Mouse (Mus musculus) stomach, postnatal 0 days (tissue): ENCODE results near the gene Nrgn. TPM values are rescaled to one million over a fixed set of nuclear protein-coding genes. Genes with fewer than 3 reads are reported as not detected.

Experiments
- ATAC-seq: fragments of 200-750 bp; cut with Nextera tagmentation; 2 replicates; pipeline ENCODE4 v1.8.0; 2017; ENCODE audit not compliant: low FRiP score, low TSS enrichment
- DNase-seq: peaks from one replicate; pipeline ENCODE4 v3.0.0-alpha.2; 2016; ENCODE audit warnings: low spot score
- H3K27ac ChIP-seq: fragments of 300-500 bp; sonication (generic); replicated peaks from 2 replicates; pipeline ENCODE4 v1.5.1; 2014; ENCODE audit warnings: mild to moderate bottlenecking, control low read depth
- H3K27me3 ChIP-seq: fragments of 300-500 bp; sonication (generic); 2 replicates; pipeline ENCODE4 v1.6.1; 2014; ENCODE audit warnings: low read length; ENCODE audit not compliant: control insufficient read depth, insufficient read depth
- H3K36me3 ChIP-seq: fragments of 300-500 bp; sonication (generic); 2 replicates; pipeline ENCODE4 v1.6.1; 2014; ENCODE audit warnings: low read length, mixed read lengths; ENCODE audit not compliant: control insufficient read depth, insufficient read depth
- H3K4me1 ChIP-seq: fragments of 300-500 bp; sonication (generic); replicated peaks from 2 replicates; pipeline ENCODE4 v1.6.1; 2014; ENCODE audit warnings: antibody characterized with exemption; ENCODE audit not compliant: control insufficient read depth, insufficient read depth
- H3K4me2 ChIP-seq: fragments of 300-500 bp; sonication (generic); replicated peaks from 2 replicates; pipeline ENCODE4 v1.6.1; 2014; ENCODE audit warnings: low read depth, mild to moderate bottlenecking, control low read depth, moderate library complexity
- H3K4me3 ChIP-seq: fragments of 300-500 bp; sonication (generic); 2 replicates; pipeline ENCODE4 v1.5.1; 2014; ENCODE audit warnings: low read depth, low read length, control low read depth
- H3K9ac ChIP-seq: fragments of 300-500 bp; sonication (generic); 2 replicates; pipeline ENCODE4 v1.6.1; 2014; ENCODE audit warnings: mild to moderate bottlenecking, low read length, control low read depth, mixed read lengths
- H3K9me3 ChIP-seq: fragments of 300-500 bp; sonication (generic); 2 replicates; pipeline ENCODE4 v1.6.1; 2016; ENCODE audit warnings: low read length; ENCODE audit not compliant: control insufficient read depth
- CTCF ChIP-seq: IDR thresholded peaks from 2 replicates; pipeline ENCODE4 v1.5.1; 2016; ENCODE audit warnings: antibody characterized with exemption, low read depth, mild to moderate bottlenecking, moderate library complexity
- EP300 ChIP-seq: optimal IDR thresholded peaks from 2 replicates; pipeline ENCODE3; 2016; ENCODE audit warnings: antibody characterized with exemption
- WGBS: fragments of 180-500 bp; shearing (Covaris S2); extraction: QIAGEN DNeasy Blood & Tissue Kit; methylation state at CpG from one replicate; pipeline ENCODE4 v1.1.7; 2014; 5-methylcytosine and 5-hydroxymethylcytosine counted together
- polyA plus RNA-seq: library from polyadenylated mRNA; unstranded; fragments of >200 nt; fragmentation: Nextera tagmentation; extraction: Ambion mirVana; gene quantifications from 2 replicates; pipeline ENCODE4 v1.2.1, GENCODE M21; 2015

The Nrgn gene
- polyA plus RNA-seq, 1 experiment from 2014 or later, result 2.3 TPM

GRCm38 (mm10) chr9:37560617-37561016 is 7.9 kb upstream of the Nrgn start:
- Histone ChIP-seq H3K4me3 (no peak overlapping the region), H3K4me1 (no peaks in the 10 kb centered on the region), H3K36me3 (no peaks in the 10 kb centered on the region), H3K27ac (no peak overlapping the region), H3K27me3 (no peaks in the 10 kb centered on the region), H3K4me2 (no peak overlapping the region), H3K9me3 (no peaks in the 10 kb centered on the region), H3K9ac (no peak overlapping the region)
- WGBS, result 93% methylated on average over 2 of the region's 2 CpGs
- DNase-seq, result no peak
- no peak for ATAC-seq
- TF ChIP-seq EP300 (no peak), CTCF (no peak)

DNA sequence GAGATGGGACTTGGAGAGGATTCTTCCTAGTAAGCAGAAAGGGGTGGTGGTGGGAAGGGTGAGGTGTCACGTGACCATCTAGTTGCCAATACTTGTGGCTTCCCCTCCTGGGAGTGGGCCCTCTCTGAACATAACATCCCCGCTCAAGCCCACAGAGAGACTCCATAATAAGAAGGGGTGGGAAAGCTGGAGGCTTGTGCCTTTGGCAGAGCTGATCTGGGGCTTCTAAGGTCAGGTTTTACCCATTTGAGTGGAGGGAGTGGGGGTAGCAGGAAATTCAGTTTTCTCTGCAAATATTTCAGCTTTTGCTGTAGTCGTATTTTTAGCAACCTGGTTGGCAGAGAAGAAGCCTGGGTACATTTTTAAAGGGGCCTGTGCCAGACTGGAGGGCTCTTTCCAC is 3.7 kb upstream of the Nrgn start:
- Histone ChIP-seq H3K27ac (no peak overlapping the region), H3K4me2 (no peak overlapping the region), H3K9me3 (no peaks in the 10 kb centered on the region), H3K4me1 (no peaks in the 10 kb centered on the region; the same call in 1 of the 2 replicates), H3K36me3 (no peaks in the 10 kb centered on the region), H3K4me3 (no peak overlapping the region), H3K9ac (no peak overlapping the region), H3K27me3 (peaks cover 2% of the 10 kb centered on the region; the same call in 1 of the 2 replicates)
- TF ChIP-seq CTCF (no peak), EP300 (no peak)
- WGBS, result 73% methylated on average over 3 of the region's 3 CpGs
- ATAC-seq (no peak), DNase-seq (no peak)

- Histone ChIP-seq H3K4me1 (no peaks in the 10 kb centered on the region; the same call in 1 of the 2 replicates), H3K9me3 (no peaks in the 10 kb centered on the region), H3K27ac (no peak within 1 kb of the TSS), H3K9ac (no peak within 1 kb of the TSS), H3K36me3 (no peaks in the 10 kb centered on the region), H3K4me3 (no peak within 1 kb of the TSS), H3K27me3 (peaks cover 2% of the 10 kb centered on the region; the same call in 1 of the 2 replicates), H3K4me2 (no peak within 1 kb of the TSS)
- DNase-seq, result no peak
- 37% methylated on average over 7 of the region's 7 CpGs for WGBS
- no peak for ATAC-seq
- TF ChIP-seq CTCF, result no peak
- no peak for TF ChIP-seq EP300
Observed at GRCm38 (mm10) chr9:37554838-37555748, 2.4 kb upstream of the Nrgn start, which contains the start of gene Siae. Siae (plus strand) TSS chr9:37555698.

- Histone ChIP-seq H3K4me3 (no peak overlapping the region), H3K4me1 (no peaks in the 10 kb centered on the region; the same call in 1 of the 2 replicates), H3K4me2 (no peak overlapping the region), H3K36me3 (no peaks in the 10 kb centered on the region), H3K27me3 (peaks cover 2% of the 10 kb centered on the region; the same call in 1 of the 2 replicates), H3K27ac (no peak overlapping the region), H3K9ac (no peak overlapping the region), H3K9me3 (no peaks in the 10 kb centered on the region)
- no peak for TF ChIP-seq EP300
- no peak for TF ChIP-seq CTCF
- no peak for ATAC-seq
- 92% methylated on average over 1 of the region's 1 CpGs for WGBS
- no peak for DNase-seq
Observed at GRCm38 (mm10) chr9:37554279-37554678, 1.6 kb upstream of the Nrgn start.

GRCm38 (mm10) chr9:37551751-37552531 is 763 bp downstream of the Nrgn start:
- Histone ChIP-seq H3K4me2 (peak overlapping the region; percentile 69), H3K4me1 (no peaks in the 10 kb centered on the region; the same call in 1 of the 2 replicates), H3K4me3 (peak overlapping the region; percentile 36), H3K27me3 (peaks cover 2% of the 10 kb centered on the region; the same call in 1 of the 2 replicates), H3K9me3 (no peaks in the 10 kb centered on the region), H3K9ac (no peak overlapping the region), H3K27ac (no peak overlapping the region), H3K36me3 (no peaks in the 10 kb centered on the region)
- TF ChIP-seq EP300, result no peak
- no peak for TF ChIP-seq CTCF
- ATAC-seq (no peak), DNase-seq (no peak)
- WGBS, result 3% methylated on average over 23 of the region's 23 CpGs
